Mouse (Mus musculus) CD4-positive, CD25-positive, alpha-beta regulatory T cell, adult 9 weeks (primary cell): ENCODE measurements around the gene Gm49630. TPM values are rescaled to one million over a fixed set of nuclear protein-coding genes. Genes with fewer than 3 reads are reported as not detected.

Experiments used
- polyA plus RNA-seq: library from polyadenylated mRNA; unstranded; fragments of 100-300 nt; shearing (Covaris generic); gene quantifications from one replicate; pipeline ENCODE4 v1.2.1, GENCODE M21; 2017

Gm49630 gene
- not detected for polyA plus RNA-seq

DNA sequence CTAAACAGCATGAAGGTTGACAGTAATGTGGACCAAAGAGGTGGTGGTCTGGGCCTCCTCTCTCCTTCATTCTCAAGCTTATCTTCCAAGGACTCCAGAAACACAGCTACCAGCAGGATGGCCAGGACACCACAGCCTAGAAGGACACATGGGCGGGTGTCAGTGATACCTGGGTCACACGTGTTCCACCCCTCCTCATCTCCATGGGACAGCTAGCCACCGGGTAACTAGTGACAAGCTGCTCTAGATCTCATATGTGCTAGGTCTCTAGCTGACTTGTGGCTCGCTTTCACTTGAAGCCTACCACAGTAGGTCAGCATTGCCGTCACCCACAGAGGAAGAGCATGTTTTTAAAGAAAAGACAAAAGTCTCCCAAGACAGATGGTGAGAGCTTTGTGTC is at the start of gene Gm49630:
Gene Gm49630 (minus strand): TSS at position 101 of the 400 bp plus-strand sequence.

DNA sequence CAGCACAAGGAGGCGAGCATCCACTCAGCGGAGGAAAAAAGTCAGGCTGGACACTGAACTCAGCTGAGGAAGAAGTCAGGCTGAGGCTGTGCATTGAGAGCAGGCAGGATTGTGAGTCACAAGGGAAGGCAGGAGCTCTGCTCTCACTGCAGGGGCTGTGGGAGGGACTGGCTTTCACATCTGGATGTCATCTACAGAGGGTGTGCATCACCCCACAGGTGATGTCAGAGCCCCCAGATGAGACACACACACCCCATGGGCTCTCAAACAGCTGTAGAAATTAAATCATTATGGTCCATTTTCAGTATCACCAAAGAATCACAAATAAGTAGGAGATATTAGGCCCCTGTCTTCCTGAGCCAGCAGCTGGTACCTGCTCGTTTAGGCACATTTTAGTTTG is 13.6 kb upstream of the Gm49630 start, which contains the start of gene Unc93a2:
Gene Unc93a2 (minus strand): TSS at position 101 of the 400 bp plus-strand sequence.

DNA sequence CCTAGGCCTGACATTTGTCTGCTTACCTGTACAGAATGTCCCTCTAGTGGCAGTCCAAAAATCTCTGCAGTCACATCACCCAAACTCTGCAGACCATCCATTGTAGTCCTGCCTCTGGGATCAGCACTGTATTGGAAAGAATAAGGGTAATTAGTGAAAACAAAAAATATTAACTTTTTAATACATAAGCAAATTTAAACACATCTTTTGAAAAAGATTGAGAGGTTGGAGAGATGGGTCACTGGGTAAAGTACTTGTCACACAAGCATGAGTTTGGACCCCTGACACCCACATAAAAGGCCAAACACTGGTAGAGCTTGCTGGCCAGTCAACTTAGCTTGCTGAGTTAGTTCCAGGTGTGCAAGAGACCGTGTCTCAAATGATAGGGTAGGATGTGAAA is 19.2 kb downstream of the Gm49630 start, which contains the start of gene Ttll2:
Gene Ttll2 (minus strand): TSS at position 101 of the 400 bp plus-strand sequence.

DNA sequence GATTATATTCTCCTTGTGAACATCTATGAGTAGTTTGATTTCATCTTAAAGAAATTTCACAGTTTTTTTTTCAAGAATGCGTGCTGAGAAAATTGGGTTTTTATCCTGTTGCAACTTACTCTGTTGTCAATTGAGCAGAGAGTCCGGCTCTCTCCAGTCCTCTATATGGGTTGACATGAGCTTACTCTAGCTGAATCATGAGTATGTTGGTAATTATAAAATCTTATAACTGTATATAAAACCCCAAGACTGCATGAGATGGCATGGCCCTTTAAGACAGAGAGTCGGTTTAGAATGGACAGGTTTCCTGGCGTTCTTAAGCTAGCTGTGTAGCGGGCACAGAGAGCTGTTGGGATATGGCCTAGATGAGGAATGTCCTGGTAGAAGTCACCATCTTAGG is 47.4 kb downstream of the Gm49630 start, which contains the start of gene Tcp10a:
Gene Tcp10a (plus strand): TSS at position 301 of the 400 bp plus-strand sequence.

Other genes starting within 250 kb of the Gm49630 start
- gene Rps6ka2, start 201.9 kb downstream of the Gm49630 start, polyA plus RNA-seq = 0.69 TPM
- not detected for gene Tcp10a, start 47.3 kb downstream of the Gm49630 start, polyA plus RNA-seq
- not detected for gene Ttll2, start 19.3 kb downstream of the Gm49630 start, polyA plus RNA-seq
- gene Unc93a2, start 13.5 kb upstream of the Gm49630 start, polyA plus RNA-seq = not detected